Mouse (Mus musculus) lung, postnatal 10 days (tissue): ENCODE measurements around the gene Olfr1302.

Experiments
- DNase-seq: peaks from one replicate; pipeline ENCODE4 v3.0.0; 2021

Olfr1302 gene

DNA sequence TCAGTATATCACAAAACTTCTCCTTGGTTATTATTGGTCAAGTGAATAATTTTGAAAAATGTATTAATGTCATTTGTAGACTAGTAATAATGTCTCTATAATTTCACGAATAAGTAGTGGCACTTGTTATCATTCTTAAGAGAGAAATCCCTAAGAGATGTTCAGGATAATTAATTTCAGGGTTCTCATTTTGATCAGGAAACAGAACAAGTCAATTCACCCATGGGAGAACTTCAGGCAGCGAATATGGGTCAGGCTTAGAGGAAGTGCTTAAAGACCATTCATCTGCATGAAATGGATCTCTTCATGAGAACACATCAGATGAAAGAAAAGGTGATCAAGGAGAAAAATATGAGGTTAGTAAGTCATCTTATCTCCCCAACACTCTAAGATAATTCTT lies at the start of gene Olfr1302:
Gene Olfr1302, plus strand, starts transcription at position 301 of the 400 bp plus-strand sequence.
- no peak for DNase-seq

DNA sequence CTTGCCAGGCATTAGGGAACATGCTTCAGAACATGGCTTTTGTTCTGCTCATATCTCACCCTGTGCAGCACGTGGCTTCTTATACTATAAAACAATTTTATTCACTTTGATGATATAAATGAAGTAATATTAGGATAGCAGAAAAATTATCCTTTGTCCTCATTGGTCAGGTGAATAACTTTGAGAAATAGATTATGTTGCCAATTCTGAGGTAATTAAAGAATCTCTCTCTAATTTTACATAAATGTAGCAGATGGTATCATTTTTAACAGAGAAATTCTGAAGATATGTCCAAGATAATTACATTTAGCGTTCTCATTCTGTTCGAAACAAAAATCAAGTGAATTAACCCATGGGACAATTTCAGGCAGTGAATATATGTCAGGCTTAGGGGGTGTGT lies 26.5 kb upstream of the Olfr1302 start, which contains the start of gene Olfr1301:
Gene Olfr1301, plus strand, starts transcription at position 301 of the 400 bp plus-strand sequence.
- no peak for DNase-seq

DNA sequence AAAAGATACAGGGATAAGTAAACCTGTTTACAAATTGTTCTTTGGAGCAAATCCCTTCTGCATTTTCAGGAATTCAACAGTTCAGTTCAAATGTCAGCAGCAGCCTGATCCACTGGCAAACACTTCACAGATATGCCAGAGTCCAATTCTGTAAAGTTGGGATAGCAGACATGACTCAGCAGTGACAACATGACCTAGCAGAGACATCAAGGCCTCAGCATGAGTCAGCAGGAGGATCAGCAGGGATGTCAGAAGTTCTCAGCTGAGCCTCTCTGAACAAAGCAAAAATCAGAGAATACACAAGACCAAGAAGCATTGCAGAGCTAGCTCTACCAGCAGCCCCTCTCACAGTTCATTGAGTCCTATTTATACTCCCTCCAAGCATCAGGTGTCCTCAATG lies 35.7 kb downstream of the Olfr1302 start:
- no peak for DNase-seq

DNA sequence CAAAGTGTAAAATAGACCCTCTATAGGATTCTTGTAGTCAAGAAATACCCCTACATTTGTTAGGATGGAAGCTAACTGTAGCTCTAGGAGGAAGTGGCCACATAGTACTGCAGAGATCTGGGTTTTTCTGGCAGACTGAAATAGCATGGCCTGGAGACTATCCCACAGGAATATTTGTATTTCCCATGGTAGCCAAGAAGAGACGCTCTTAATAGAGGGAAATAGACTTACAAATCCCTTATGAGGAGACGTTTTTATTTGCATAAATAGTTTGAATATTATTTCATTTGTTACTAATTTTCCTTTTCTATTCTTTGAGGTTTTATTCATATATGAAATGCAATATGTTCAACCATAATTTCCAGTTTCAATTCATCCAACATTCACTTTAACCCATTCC lies 43.0 kb downstream of the Olfr1302 start, which contains the start of gene Olfr1303:
Gene Olfr1303, minus strand, starts transcription at position 101 of the 400 bp plus-strand sequence.
- no peak for DNase-seq
